Mouse (Mus musculus): ENCODE data around the gene Tango2. TPM values are rescaled to one million over a fixed set of nuclear protein-coding genes. Genes with fewer than 3 reads are reported as not detected.

Gene Tango2
- 39.1 and 40.4 TPM in 2 replicates for polyA plus RNA-seq (2014; fragmentation: Nextera tagmentation; extraction: Ambion mirVana)

DNA sequence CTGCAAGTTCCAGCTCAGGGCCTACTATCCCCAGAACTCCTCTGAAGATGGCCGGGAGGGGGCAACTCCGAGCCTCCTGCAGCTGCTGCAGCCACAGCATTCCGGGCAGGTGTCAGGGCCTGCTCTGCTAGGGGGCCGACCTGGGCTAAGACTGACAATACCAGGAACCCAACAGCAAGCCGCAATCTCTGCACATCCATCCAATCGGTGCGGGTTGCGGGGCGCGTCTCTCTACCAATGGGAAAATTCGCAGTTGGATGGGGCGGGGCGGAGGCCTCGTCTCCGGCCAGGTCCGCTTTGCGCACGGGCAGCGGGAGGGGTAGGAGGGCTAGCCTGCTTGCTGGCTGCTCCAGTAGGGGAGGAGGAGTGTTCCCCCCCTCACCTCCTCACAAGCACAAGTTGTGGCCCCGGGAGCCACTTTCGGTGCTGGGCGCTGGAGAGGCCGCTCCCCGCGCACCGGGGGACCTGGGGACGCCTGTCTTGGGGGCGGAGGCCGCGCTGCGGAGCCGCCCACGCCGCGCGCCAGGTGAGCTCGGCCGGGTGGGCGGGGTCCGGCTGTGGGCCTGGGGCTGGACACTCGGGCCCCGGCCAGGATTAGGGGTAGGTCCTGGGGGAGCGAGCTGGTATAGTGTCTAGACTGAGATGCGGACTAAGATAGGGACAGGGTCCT lies at the start of gene Tango2, which contains the start of gene Arvcf:
Gene Tango2, minus strand, starts transcription at position 173 of the 670 bp plus-strand sequence.
Gene Arvcf, plus strand, starts transcription at position 252 of the 670 bp plus-strand sequence.
- under 1% methylated on average over 43 of the region's 44 CpGs for WGBS
- Histone ChIP-seq H3K9me3 (ENCODE audit: control insufficient read depth, low read length) (no peaks in the 10 kb centered on the region), H3K27ac (ENCODE audit: low read depth, low read length) (no peak within 1 kb of the TSS), H3K4me3 (ENCODE audit: low read depth, low read length) (peak within 1 kb of the TSS; percentile 63), H3K27me3 (ENCODE audit: control insufficient read depth, insufficient read depth, low read length) (no peaks in the 10 kb centered on the region), H3K9ac (ENCODE audit: low read length) (peak within 1 kb of the TSS; percentile 69), H3K36me3 (ENCODE audit: control insufficient read depth, insufficient read depth, low read length) (no peaks in the 10 kb centered on the region), H3K4me2 (ENCODE audit: low read depth, low read length, severe bottlenecking) (peak within 1 kb of the TSS; percentile 86), H3K4me1 (replicated peaks; ENCODE audit: control insufficient read depth, insufficient read depth, low read length) (0 out of 2 replicates have a peak, but pooled peaks cover 6% of the 10 kb centered on the region)
- peak; percentile 86 for ATAC-seq (replicated peaks; ENCODE audit: low FRiP score)
- peak; percentile 96 for DNase-seq (ENCODE audit: low spot score)

DNA sequence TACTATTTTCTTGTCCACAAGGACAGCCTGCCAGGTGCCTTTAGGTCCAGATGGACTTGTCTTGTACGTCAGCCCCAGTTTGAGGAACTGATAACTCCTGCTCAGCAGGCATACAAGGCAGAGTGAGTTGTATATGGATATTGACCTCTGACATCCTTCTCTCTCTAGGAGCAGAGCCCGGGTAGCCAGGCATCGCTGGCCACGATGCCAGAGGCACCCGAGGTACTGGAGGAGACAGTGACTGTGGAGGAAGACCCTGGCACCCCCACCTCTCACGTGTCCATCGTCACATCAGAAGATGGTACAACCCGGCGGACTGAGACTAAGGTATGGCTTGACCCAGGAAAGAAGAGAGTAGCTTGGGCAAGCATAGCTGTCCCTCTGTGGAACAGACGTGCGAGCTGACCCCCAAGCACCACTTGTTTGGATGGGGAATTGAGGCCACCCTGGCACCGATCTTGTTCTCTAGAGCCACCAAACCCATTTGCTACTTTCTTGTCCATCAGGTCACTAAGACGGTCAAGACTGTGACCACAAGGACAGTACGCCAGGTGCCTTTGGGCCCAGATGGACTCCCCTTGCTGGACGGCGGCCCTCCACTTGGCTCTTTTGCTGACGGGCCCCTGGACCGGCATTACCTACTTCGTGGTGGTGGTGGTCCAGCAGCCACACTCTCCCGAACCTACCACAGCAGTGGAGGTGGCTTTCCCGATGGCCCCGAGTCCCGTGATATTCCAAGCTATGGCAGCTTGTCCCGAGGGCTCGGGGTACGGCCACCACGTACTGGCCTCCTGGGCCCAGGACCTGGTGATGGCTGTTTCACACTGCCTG lies 49.1 kb upstream of the Tango2 start:
- H3K4me3 ChIP-seq (ENCODE audit: low read depth, low read length), result no peak overlapping the region
- ATAC-seq (replicated peaks; ENCODE audit: low FRiP score) (no peak), DNase-seq (ENCODE audit: low spot score) (peak; percentile 51)
- peaks cover 20% of the 10 kb centered on the region; the same call in 1 of the 2 replicates for H3K36me3 ChIP-seq (ENCODE audit: control insufficient read depth, insufficient read depth, low read length)
- H3K27me3 ChIP-seq (ENCODE audit: control insufficient read depth, insufficient read depth, low read length), result no peaks in the 10 kb centered on the region
- H3K4me1 ChIP-seq (replicated peaks; ENCODE audit: control insufficient read depth, insufficient read depth, low read length), result peaks cover 57% of the 10 kb centered on the region
- no peak overlapping the region for H3K4me2 ChIP-seq (ENCODE audit: low read depth, low read length, severe bottlenecking)
- no peak overlapping the region for H3K27ac ChIP-seq (ENCODE audit: low read depth, low read length)
- 94% methylated on average over 27 of the region's 27 CpGs for WGBS
- H3K9ac ChIP-seq (ENCODE audit: low read length), result no peak overlapping the region
- H3K9me3 ChIP-seq (ENCODE audit: control insufficient read depth, low read length), result no peaks in the 10 kb centered on the region

DNA sequence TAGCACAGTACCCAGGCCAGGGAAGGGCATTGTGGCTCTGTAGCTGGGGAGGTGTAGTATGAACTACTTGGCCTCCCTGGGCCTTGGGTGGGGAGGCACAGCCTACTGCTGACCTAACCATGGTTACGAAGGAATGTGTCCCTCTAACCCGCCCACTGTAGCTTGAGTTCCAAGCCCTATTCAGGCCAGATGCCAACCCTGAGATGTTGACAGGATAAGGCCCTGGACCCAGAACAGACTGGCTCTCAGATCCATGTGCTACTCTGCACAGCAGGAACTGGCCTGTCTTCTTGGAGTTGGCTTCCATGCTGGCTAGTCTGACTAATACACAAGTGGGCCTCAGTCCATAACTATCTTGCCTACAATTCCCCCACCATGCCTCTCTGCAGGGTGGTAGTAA lies 48.3 kb upstream of the Tango2 start:
- no peaks in the 10 kb centered on the region for H3K27me3 ChIP-seq (ENCODE audit: control insufficient read depth, insufficient read depth, low read length)
- H3K36me3 ChIP-seq (ENCODE audit: control insufficient read depth, insufficient read depth, low read length), result peaks cover 17% of the 10 kb centered on the region; the same call in 1 of the 2 replicates
- H3K4me3 ChIP-seq (ENCODE audit: low read depth, low read length), result no peak overlapping the region
- no peak for DNase-seq (ENCODE audit: low spot score)
- ATAC-seq (replicated peaks; ENCODE audit: low FRiP score), result no peak
- 86% methylated on average over 2 of the region's 2 CpGs for WGBS
- peak overlapping the region; percentile 94 for H3K4me2 ChIP-seq (ENCODE audit: low read depth, low read length, severe bottlenecking)
- peaks cover 51% of the 10 kb centered on the region for H3K4me1 ChIP-seq (replicated peaks; ENCODE audit: control insufficient read depth, insufficient read depth, low read length)
- no peaks in the 10 kb centered on the region for H3K9me3 ChIP-seq (ENCODE audit: control insufficient read depth, low read length)
- peak overlapping the region; percentile 85; the same call in 1 of the 2 replicates for H3K27ac ChIP-seq (ENCODE audit: low read depth, low read length)
- peak overlapping the region; percentile 1; the same call in 1 of the 2 replicates for H3K9ac ChIP-seq (ENCODE audit: low read length)

DNA sequence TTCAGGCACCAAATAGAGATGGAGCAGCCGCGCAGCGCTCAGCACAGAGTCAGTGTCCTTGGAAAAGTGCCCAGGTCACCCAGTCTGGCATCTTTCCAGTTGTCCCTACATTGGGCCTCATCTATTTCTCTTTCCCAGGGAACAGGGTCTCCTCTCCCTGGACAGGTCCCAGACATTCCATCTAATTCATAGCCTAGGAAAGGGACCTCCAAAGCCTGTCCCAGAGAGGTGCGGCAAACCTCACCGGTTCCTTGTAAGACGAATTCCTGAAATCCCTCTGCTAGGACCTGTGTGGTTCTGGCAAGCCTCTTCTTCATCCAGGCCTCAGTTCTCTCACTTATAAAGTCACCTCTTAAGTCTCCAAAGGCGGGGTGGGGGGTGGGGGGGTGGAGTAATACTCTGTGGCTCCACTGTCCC lies 47.7 kb upstream of the Tango2 start:
- Histone ChIP-seq H3K27me3 (ENCODE audit: control insufficient read depth, insufficient read depth, low read length) (no peaks in the 10 kb centered on the region), H3K4me3 (ENCODE audit: low read depth, low read length) (peak overlapping the region; percentile 14; the same call in 1 of the 2 replicates), H3K9me3 (ENCODE audit: control insufficient read depth, low read length) (no peaks in the 10 kb centered on the region), H3K4me2 (ENCODE audit: low read depth, low read length, severe bottlenecking) (peak overlapping the region; percentile 94), H3K27ac (ENCODE audit: low read depth, low read length) (peak overlapping the region; percentile 85; the same call in 1 of the 2 replicates), H3K9ac (ENCODE audit: low read length) (peak overlapping the region; percentile 1; the same call in 1 of the 2 replicates), H3K4me1 (replicated peaks; ENCODE audit: control insufficient read depth, insufficient read depth, low read length) (peaks cover 45% of the 10 kb centered on the region), H3K36me3 (ENCODE audit: control insufficient read depth, insufficient read depth, low read length) (peaks cover 17% of the 10 kb centered on the region; the same call in 1 of the 2 replicates)
- WGBS, result 30% methylated on average over 6 of the region's 7 CpGs
- ATAC-seq (replicated peaks; ENCODE audit: low FRiP score) (no peak), DNase-seq (ENCODE audit: low spot score) (no peak)

DNA sequence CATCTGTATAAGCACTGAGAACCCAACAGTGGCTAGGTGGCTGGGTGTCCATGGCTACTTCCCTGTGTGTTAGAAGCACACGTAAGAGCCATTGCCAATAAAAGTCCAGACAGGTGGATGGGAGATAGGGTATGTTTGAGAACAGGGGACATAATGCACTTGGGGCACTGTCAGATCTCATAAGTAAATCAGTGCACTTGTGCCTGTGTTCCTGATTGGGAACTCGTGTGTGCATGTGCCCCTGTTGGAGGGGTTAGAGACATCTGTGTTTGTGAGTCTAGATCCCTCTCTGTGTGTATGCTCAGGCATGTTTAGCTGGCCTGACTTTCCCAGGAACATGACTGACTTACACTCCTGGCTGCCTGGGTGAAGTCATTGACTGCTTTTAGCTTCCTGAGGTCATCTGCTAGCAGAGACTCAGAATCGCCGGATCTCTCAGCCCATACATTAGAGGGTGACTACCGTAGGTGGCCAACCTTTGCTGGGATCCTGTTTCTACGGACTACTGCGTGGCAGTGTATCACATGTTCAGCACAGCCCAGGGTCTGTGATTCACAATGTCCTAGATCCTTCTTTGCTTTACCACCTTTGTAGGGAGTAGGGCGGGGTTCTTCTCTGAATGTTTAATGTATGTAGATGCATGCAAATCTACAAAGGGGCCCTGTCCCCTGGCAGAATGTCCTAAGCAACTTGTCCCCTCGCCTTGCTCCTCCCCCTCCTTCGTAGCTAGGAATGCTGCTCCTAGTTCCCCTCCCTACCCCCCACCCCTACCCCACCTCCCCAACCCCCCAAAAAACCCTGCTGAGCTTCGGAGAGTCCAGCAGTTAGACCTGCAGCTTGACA lies 47.1 kb upstream of the Tango2 start:
- peak overlapping the region; percentile 45; the same call in 1 of the 2 replicates for H3K9ac ChIP-seq (ENCODE audit: low read length)
- no peaks in the 10 kb centered on the region for H3K27me3 ChIP-seq (ENCODE audit: control insufficient read depth, insufficient read depth, low read length)
- peaks cover 39% of the 10 kb centered on the region for H3K4me1 ChIP-seq (replicated peaks; ENCODE audit: control insufficient read depth, insufficient read depth, low read length)
- H3K4me3 ChIP-seq (ENCODE audit: low read depth, low read length), result peak overlapping the region; percentile 14; the same call in 1 of the 2 replicates
- H3K36me3 ChIP-seq (ENCODE audit: control insufficient read depth, insufficient read depth, low read length), result peaks cover 17% of the 10 kb centered on the region; the same call in 1 of the 2 replicates
- no peaks in the 10 kb centered on the region for H3K9me3 ChIP-seq (ENCODE audit: control insufficient read depth, low read length)
- ATAC-seq (replicated peaks; ENCODE audit: low FRiP score), result peak; percentile 57
- DNase-seq (ENCODE audit: low spot score), result peak; percentile 61
- WGBS, result 13% methylated on average over 11 of the region's 11 CpGs
- peak overlapping the region; percentile 94 for H3K4me2 ChIP-seq (ENCODE audit: low read depth, low read length, severe bottlenecking)
- H3K27ac ChIP-seq (ENCODE audit: low read depth, low read length), result peak overlapping the region; percentile 85

DNA sequence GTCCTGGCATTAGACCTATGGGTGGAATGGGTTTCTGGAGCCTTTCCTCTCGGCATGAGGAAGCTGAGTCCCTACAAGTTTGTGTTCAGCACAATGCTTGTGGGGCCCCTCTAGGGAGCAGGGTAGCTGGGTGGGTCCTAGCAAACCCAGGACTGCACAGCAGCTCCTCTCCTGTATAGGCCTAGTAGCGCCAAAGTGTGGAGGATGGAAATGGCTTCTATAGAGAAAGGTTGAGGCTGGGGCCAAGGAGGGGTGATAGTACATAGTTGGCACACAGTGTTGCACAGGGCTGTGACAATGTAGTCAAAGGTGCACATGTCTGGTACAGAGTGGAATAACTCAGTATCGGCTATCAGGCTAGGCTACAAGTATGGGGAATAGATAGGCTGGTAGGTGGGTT lies 46.2 kb upstream of the Tango2 start:
- DNase-seq (ENCODE audit: low spot score) (peak; percentile 50), ATAC-seq (replicated peaks; ENCODE audit: low FRiP score) (no peak)
- H3K4me3 ChIP-seq (ENCODE audit: low read depth, low read length), result peak overlapping the region; percentile 82
- peak overlapping the region; percentile 64 for H3K27ac ChIP-seq (ENCODE audit: low read depth, low read length)
- H3K9ac ChIP-seq (ENCODE audit: low read length), result peak overlapping the region; percentile 96
- 74% methylated on average over 3 of the region's 3 CpGs for WGBS
- peaks cover 31% of the 10 kb centered on the region for H3K4me1 ChIP-seq (replicated peaks; ENCODE audit: control insufficient read depth, insufficient read depth, low read length)
- H3K36me3 ChIP-seq (ENCODE audit: control insufficient read depth, insufficient read depth, low read length), result peaks cover 17% of the 10 kb centered on the region; the same call in 1 of the 2 replicates
- peak overlapping the region; percentile 94 for H3K4me2 ChIP-seq (ENCODE audit: low read depth, low read length, severe bottlenecking)
- no peaks in the 10 kb centered on the region for H3K27me3 ChIP-seq (ENCODE audit: control insufficient read depth, insufficient read depth, low read length)
- H3K9me3 ChIP-seq (ENCODE audit: control insufficient read depth, low read length), result no peaks in the 10 kb centered on the region

DNA sequence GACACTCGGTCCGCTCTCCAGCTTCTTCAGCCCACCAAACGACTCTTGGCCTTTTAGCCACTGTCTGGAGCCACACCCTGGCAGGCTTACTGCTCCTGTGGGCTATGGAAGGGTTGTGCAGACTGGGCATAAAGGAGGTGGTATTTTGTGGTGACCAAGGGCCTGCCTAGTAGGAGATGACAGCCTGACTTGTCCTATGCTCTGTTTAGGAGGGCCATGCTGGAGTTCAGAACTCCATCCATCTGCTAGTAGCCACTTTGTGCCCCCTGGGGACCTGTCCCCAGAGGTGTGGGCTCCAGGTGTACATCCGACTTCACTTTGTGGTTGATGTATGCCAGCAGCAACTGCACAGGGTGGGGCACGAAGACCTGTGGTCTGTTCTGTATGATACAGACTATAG lies 45.7 kb upstream of the Tango2 start:
- ATAC-seq (replicated peaks; ENCODE audit: low FRiP score), result no peak
- Histone ChIP-seq H3K9ac (ENCODE audit: low read length) (peak overlapping the region; percentile 96), H3K9me3 (ENCODE audit: control insufficient read depth, low read length) (no peaks in the 10 kb centered on the region), H3K4me3 (ENCODE audit: low read depth, low read length) (peak overlapping the region; percentile 82), H3K27ac (ENCODE audit: low read depth, low read length) (peak overlapping the region; percentile 90), H3K4me2 (ENCODE audit: low read depth, low read length, severe bottlenecking) (peak overlapping the region; percentile 94), H3K4me1 (replicated peaks; ENCODE audit: control insufficient read depth, insufficient read depth, low read length) (peaks cover 30% of the 10 kb centered on the region), H3K27me3 (ENCODE audit: control insufficient read depth, insufficient read depth, low read length) (no peaks in the 10 kb centered on the region), H3K36me3 (ENCODE audit: control insufficient read depth, insufficient read depth, low read length) (peaks cover 13% of the 10 kb centered on the region; the same call in 1 of the 2 replicates)
- WGBS, result 44% methylated on average over 5 of the region's 5 CpGs
- no peak for DNase-seq (ENCODE audit: low spot score)

Data from forebrain, embryonic 11.5 days (tissue).